Mouse (Mus musculus): ENCODE data around the gene Nos1ap. TPM values are rescaled to one million over a fixed set of nuclear protein-coding genes. Genes with fewer than 3 reads are reported as not detected.

Gene Nos1ap
- total RNA-seq, 2 experiments from 2014 or later = 5.8 to 12.4 TPM

GRCm38 (mm10) chr1:170424258-170424889, 165.3 kb downstream of the Nos1ap start:
- ATAC-seq (replicated peaks; ENCODE audit: poor library complexity) = no peak

- no peak for ATAC-seq (replicated peaks; ENCODE audit: poor library complexity)
These were observed 166.6 kb downstream of the Nos1ap start for GRCm38 (mm10) chr1:170423048-170423447.

GRCm38 (mm10) chr1:170422188-170422587, 167.5 kb downstream of the Nos1ap start:
- ATAC-seq (replicated peaks; ENCODE audit: poor library complexity) = no peak

- ATAC-seq (replicated peaks; ENCODE audit: poor library complexity) = no peak
These were observed 169.7 kb downstream of the Nos1ap start for GRCm38 (mm10) chr1:170419961-170420360.

GRCm38 (mm10) chr1:170418131-170418530, 171.5 kb downstream of the Nos1ap start:
- ATAC-seq (replicated peaks; ENCODE audit: poor library complexity) = no peak

- ATAC-seq (replicated peaks; ENCODE audit: poor library complexity) = no peak
These were observed 172.7 kb downstream of the Nos1ap start for GRCm38 (mm10) chr1:170416967-170417366.

GRCm38 (mm10) chr1:170416206-170416605, 173.5 kb downstream of the Nos1ap start:
- no peak for ATAC-seq (replicated peaks; ENCODE audit: poor library complexity)

GRCm38 (mm10) chr1:170415395-170415794, 174.3 kb downstream of the Nos1ap start:
- ATAC-seq (replicated peaks; ENCODE audit: poor library complexity) = no peak

GRCm38 (mm10) chr1:170410402-170411191, 179.1 kb downstream of the Nos1ap start:
- no peak for ATAC-seq (replicated peaks; ENCODE audit: poor library complexity)

GRCm38 (mm10) chr1:170409091-170409490, 180.6 kb downstream of the Nos1ap start:
- ATAC-seq (replicated peaks; ENCODE audit: poor library complexity) = no peak

GRCm38 (mm10) chr1:170406921-170407320, 182.7 kb downstream of the Nos1ap start:
- ATAC-seq (replicated peaks; ENCODE audit: poor library complexity) = no peak

GRCm38 (mm10) chr1:170405152-170405551, 184.5 kb downstream of the Nos1ap start:
- peak; percentile 62 for ATAC-seq (replicated peaks; ENCODE audit: poor library complexity)

GRCm38 (mm10) chr1:170402682-170403081, 187.0 kb downstream of the Nos1ap start:
- ATAC-seq (replicated peaks; ENCODE audit: poor library complexity) = no peak

- ATAC-seq (replicated peaks; ENCODE audit: poor library complexity) = no peak
These were observed 190.8 kb downstream of the Nos1ap start for GRCm38 (mm10) chr1:170398866-170399265.

GRCm38 (mm10) chr1:170395101-170395500, 194.6 kb downstream of the Nos1ap start:
- no peak for ATAC-seq (replicated peaks; ENCODE audit: poor library complexity)

GRCm38 (mm10) chr1:170394641-170395040, 195.0 kb downstream of the Nos1ap start:
- ATAC-seq (replicated peaks; ENCODE audit: poor library complexity) = no peak

- ATAC-seq (replicated peaks; ENCODE audit: poor library complexity) = peak; percentile 68
These were observed 196.6 kb downstream of the Nos1ap start for GRCm38 (mm10) chr1:170392771-170393728.

GRCm38 (mm10) chr1:170387180-170387912, 202.3 kb downstream of the Nos1ap start:
- ATAC-seq (replicated peaks; ENCODE audit: poor library complexity) = no peak

GRCm38 (mm10) chr1:170385416-170385815, 204.2 kb downstream of the Nos1ap start:
- no peak for ATAC-seq (replicated peaks; ENCODE audit: poor library complexity)

- no peak for ATAC-seq (replicated peaks; ENCODE audit: poor library complexity)
These were observed 206.1 kb downstream of the Nos1ap start for GRCm38 (mm10) chr1:170383530-170383929.

Measured in megakaryocyte progenitor cell, adult 5-6 weeks (primary cell).